Mouse (Mus musculus): Measurements from ENCODE around the gene Rbks.

DNA sequence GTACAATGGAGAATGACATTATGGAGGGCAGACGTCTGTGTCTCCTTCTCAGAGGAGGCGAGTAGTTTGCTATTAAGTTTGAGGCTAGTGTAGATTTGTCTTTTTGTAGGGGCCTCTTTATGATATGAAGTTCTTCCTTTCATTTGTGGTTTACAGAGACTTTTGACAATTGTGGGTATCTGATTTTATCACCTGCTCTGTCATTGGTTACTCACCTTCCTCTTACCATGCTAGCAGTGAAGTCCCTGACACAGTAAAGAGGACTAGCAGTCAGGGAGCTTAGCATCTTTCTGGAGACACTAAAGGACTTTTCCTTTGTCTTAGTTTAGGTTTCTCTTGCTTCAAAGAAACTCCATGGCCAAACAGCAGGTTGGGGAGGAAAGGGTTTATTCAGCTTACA is 28.5 kb upstream of the Rbks start:
- TF ChIP-seq E2F4 (IDR thresholded peaks at IDR 0.05; ENCODE audit: insufficient read depth) (no peak), POLR2A (IDR thresholded peaks at IDR 0.05; ENCODE audit: insufficient read length, low read depth) (no peak)

All from myocyte (in vitro differentiated cells).